Mouse (Mus musculus) hindbrain, embryonic 12.5 days (tissue): ENCODE results near the gene Zfp568. TPM values are rescaled to one million over a fixed set of nuclear protein-coding genes. Genes with fewer than 3 reads are reported as not detected.

ENCODE experiments used
- ATAC-seq: fragments of 200-750 bp; cut with Nextera tagmentation; 2 replicates; pipeline ENCODE4 v1.8.0; 2017; ENCODE audit warnings: moderate TSS enrichment; ENCODE audit not compliant: low FRiP score
- H3K27ac ChIP-seq: fragments of 300-500 bp; sonication (generic); 2 replicates; pipeline ENCODE4 v1.5.1; 2016; ENCODE audit warnings: mild to moderate bottlenecking
- H3K27me3 ChIP-seq: fragments of 300-500 bp; sonication (generic); 2 replicates; pipeline ENCODE4 v1.6.1; 2016; ENCODE audit warnings: mild to moderate bottlenecking
- H3K36me3 ChIP-seq: fragments of 300-500 bp; sonication (generic); 2 replicates; pipeline ENCODE4 v1.6.1; 2016; ENCODE audit warnings: mild to moderate bottlenecking
- H3K4me1 ChIP-seq: fragments of 300-500 bp; sonication (generic); 2 replicates; pipeline ENCODE4 v1.6.1; 2016
- H3K4me2 ChIP-seq: fragments of 300-500 bp; sonication (generic); replicated peaks from 2 replicates; pipeline ENCODE4 v1.6.1; 2016; ENCODE audit warnings: mild to moderate bottlenecking
- H3K4me3 ChIP-seq: fragments of 300-500 bp; sonication (generic); 2 replicates; pipeline ENCODE4 v1.5.1; 2016; ENCODE audit warnings: mild to moderate bottlenecking
- H3K9ac ChIP-seq: fragments of 300-500 bp; sonication (generic); 2 replicates; pipeline ENCODE4 v1.6.1; 2016; ENCODE audit warnings: mild to moderate bottlenecking, moderate library complexity
- H3K9me3 ChIP-seq: fragments of 300-500 bp; sonication (generic); replicated peaks from 2 replicates; pipeline ENCODE4 v1.6.1; 2016; ENCODE audit warnings: mild to moderate bottlenecking
- WGBS: fragments of 180-500 bp; shearing (Covaris S2); methylation state at CpG from one replicate; pipeline ENCODE4 v1.1.7; 2016; 5-methylcytosine and 5-hydroxymethylcytosine counted together
- polyA plus RNA-seq: library from polyadenylated mRNA; unstranded; fragments of >200 nt; fragmentation: Nextera tagmentation; extraction: Ambion mirVana; gene quantifications from 2 replicates; pipeline ENCODE4 v1.2.1, GENCODE M21; 2016

Gene Zfp568
- polyA plus RNA-seq, 1 experiment from 2014 or later = 13.2 TPM

DNA sequence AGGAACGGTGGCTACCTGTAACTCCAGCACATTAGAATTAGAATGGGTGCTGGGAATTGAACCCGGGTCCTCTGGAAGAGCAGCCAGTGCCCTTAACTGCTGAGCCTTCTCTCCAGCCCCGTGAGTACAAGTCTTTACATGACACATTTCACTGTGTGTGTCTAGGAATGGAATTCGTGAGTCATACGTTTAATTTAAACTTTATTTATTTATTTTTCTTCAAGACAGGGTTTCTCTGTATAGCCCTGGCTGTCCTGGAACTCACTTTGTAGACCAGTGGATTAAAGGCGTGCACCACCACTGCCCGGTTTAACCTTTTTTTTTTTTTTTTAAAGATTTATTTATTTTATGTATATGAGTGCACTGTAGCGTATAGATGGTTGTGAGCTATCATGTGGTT lies 11.4 kb downstream of the Zfp568 start:
- no peaks in the 10 kb centered on the region for H3K27me3 ChIP-seq
- 94% methylated on average over 8 of the region's 8 CpGs for WGBS
- no peaks in the 10 kb centered on the region for H3K9me3 ChIP-seq
- H3K4me1 ChIP-seq = no peaks in the 10 kb centered on the region
- no peak overlapping the region for H3K9ac ChIP-seq
- peaks cover 77% of the 10 kb centered on the region for H3K36me3 ChIP-seq
- H3K4me3 ChIP-seq = no peak overlapping the region
- no peak for ATAC-seq
- no peak overlapping the region for H3K27ac ChIP-seq
- H3K4me2 ChIP-seq = no peak overlapping the region

DNA sequence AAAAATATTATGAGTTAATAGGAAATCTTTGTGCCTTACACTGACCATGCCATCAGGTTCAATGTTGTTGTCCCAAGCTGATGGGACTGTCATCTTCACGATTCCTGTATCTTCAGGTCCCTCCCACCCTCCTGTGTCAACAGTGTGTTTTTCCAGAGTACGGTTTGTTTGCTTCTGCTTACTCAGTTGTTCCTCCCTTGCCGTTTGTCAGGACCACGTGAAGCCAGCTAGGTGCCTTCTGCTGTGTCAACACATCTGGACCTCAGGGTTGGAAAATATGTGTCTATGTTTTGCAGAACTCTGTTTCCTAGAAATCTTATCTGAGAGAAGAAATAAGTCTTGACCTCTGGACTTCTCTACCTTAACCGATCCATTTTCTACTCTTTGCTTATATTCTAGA lies 16.8 kb downstream of the Zfp568 start:
- Histone ChIP-seq H3K9me3 (no peaks in the 10 kb centered on the region), H3K27ac (no peak overlapping the region), H3K4me2 (no peak overlapping the region), H3K4me1 (no peaks in the 10 kb centered on the region), H3K36me3 (peaks cover 55% of the 10 kb centered on the region), H3K27me3 (no peaks in the 10 kb centered on the region), H3K9ac (no peak overlapping the region), H3K4me3 (no peak overlapping the region)
- no peak for ATAC-seq
- WGBS = 93% methylated on average over 5 of the region's 5 CpGs

DNA sequence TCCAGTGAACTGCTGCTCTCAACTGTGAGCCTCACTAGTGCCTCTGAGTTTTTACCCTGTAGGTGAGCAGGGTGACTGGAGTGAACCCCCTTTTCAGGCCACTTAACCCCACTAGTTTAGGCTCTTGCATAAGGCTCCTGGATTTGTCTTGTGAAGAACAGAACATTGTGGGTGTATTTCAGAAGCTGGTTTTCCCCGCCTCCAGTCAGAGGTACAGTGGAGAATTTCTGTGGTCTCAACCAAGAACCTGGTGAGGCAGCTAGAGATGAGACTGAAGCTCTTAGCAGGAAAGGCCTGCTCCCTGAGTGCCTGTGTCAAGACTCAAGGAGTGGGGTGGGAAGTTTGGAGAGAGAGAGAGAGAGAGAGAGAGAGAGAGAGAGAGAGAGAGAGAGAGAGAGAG lies 23.8 kb downstream of the Zfp568 start:
- no peaks in the 10 kb centered on the region for H3K27me3 ChIP-seq
- H3K9ac ChIP-seq = no peak overlapping the region
- no peak overlapping the region for H3K27ac ChIP-seq
- H3K4me1 ChIP-seq = peaks cover 29% of the 10 kb centered on the region
- no peaks in the 10 kb centered on the region for H3K9me3 ChIP-seq
- WGBS = 86% methylated on average over 1 of the region's 1 CpGs
- H3K36me3 ChIP-seq = peaks cover 12% of the 10 kb centered on the region
- no peak overlapping the region for H3K4me2 ChIP-seq
- ATAC-seq = no peak
- H3K4me3 ChIP-seq = no peak overlapping the region

DNA sequence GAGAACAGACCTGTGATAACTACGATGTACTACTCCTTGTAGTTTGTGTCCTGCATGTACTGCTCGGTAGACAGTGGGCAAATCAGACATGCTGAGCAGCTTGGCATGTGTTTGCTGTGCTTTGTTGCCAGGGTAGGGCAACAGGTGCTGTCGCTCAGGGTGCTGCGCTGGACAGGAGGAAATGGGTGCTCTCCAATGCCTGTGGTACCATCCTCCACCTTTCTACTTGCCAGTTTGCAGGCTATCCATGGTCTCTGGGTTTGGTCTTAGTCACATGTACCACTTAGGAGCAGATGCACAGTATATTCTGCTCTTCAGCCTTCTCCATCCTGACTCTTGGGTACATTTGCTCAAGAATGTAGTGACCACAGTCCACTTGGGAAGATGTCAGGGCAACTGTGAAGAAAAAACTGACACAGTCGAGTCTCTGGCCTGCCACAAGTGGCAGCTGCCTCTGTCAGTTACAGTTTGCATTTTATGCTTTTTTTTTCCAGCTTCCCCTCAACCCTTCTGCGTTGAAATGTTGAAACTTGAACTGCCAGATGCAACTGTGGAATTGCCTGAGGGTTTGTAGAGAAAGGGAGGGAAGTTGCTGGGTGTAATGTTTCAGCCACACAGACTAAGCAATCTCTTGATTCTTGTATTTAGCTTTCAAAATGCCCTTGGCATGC lies 24.4 kb downstream of the Zfp568 start:
- WGBS = 85% methylated on average over 6 of the region's 6 CpGs
- Histone ChIP-seq H3K4me2 (no peak overlapping the region), H3K4me3 (no peak overlapping the region), H3K9ac (no peak overlapping the region), H3K9me3 (no peaks in the 10 kb centered on the region), H3K36me3 (peaks cover 9% of the 10 kb centered on the region; the same call in 1 of the 2 replicates), H3K27me3 (no peaks in the 10 kb centered on the region), H3K27ac (no peak overlapping the region), H3K4me1 (peaks cover 31% of the 10 kb centered on the region)
- no peak for ATAC-seq

DNA sequence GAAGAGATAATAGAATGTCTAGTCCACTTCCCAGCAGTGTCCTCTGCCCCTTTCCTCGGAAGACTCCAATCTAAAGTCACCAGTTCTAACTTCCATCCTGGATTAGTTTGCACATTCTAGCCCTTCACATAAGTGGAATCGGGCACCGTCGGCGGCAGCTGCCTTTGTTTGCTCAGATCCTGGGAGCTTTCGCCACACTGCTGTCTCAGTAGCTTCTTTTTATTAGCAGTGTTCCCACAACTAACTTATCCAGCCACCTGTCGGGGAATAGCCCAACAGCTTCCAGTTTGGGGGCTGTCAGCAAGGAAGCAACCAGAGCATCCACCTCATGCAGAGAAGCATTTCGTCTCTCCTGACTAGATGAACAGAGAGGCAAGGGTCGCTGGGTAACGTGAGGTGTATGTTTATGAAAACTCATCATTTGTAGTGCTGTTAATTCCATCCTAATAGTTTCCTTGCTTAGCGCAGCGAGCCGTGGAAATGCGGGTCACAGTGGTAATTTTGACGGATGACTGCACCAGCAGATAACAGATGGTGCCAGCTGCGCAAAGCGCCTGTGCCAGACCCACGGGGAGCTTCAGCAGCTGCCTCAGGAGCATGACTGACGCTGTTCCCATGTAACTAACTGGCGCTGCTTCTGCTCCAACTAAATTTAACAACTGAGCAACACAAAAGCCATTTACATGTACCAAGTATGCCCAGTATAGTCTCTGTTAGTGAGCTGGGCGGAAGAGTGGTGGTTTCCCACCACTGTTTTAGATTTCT lies 25.7 kb downstream of the Zfp568 start:
- Histone ChIP-seq H3K36me3 (peaks cover 21% of the 10 kb centered on the region), H3K4me2 (peak overlapping the region; percentile 9; the same call in 1 of the 2 replicates), H3K9me3 (no peaks in the 10 kb centered on the region), H3K9ac (no peak overlapping the region), H3K27ac (peak overlapping the region; percentile 73), H3K4me3 (no peak overlapping the region), H3K27me3 (no peaks in the 10 kb centered on the region), H3K4me1 (peaks cover 33% of the 10 kb centered on the region)
- peak; percentile 82 for ATAC-seq
- 44% methylated on average over 21 of the region's 21 CpGs for WGBS

DNA sequence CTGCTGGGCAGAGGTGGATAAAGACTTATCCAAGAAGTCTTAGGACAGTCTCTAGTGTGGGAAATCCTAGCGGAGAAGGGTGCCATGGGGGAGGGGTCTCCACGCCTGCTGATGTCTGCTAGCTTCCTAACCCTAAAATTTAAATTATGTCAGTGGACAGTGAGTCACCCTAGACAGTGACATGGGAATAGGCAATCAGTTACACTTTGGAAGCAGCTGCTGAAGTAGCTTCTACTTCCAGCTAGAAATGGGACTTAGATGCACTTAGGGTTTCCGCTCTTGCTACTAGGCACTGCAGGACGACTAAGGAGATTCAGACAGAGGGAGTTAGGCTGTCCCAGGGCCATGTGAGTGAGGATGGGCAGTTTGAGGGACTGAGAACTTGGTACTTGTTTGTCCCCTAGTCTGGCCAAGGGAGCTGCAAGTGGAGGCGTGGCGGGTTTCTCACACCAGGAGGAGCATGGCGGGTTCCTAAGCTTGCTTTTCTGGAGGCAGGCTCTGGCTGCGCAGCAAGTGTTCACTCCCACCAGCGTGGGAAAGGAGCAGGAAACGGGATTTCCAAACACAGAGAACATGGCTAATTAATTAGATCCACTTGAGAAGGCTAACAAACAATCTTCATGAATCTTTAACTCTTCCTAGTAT lies 26.9 kb downstream of the Zfp568 start:
- ATAC-seq = no peak
- peaks cover 27% of the 10 kb centered on the region for H3K36me3 ChIP-seq

DNA sequence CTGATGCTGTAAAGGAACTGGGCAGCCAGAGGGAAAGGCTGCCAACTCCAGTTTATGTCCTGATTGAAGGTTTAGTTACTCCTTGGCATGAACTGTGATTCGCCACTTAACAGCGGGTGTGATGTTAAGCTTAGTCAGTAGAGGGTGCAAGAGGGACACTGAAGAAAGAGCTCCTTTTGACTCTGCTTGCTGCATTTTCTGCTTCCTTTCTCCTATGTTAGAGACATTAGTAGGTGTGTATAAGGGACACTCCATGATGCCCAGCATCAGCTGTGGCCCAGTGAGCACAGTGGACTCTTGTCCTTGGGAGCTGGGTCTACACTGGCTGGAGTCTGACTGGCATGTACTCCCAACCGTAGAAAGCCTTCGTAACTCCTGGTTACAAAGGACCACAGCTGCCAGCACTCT lies 29.2 kb downstream of the Zfp568 start:
- WGBS = 80% methylated on average over 4 of the region's 4 CpGs
- H3K27me3 ChIP-seq = no peaks in the 10 kb centered on the region
- ATAC-seq = no peak; the same call in 1 of the 2 replicates
- no peaks in the 10 kb centered on the region for H3K9me3 ChIP-seq
- peaks cover 32% of the 10 kb centered on the region for H3K4me1 ChIP-seq
- no peak overlapping the region for H3K4me3 ChIP-seq
- no peak overlapping the region for H3K9ac ChIP-seq
- H3K4me2 ChIP-seq = no peak overlapping the region
- H3K27ac ChIP-seq = peak overlapping the region; percentile 60; the same call in 1 of the 2 replicates
- peaks cover 44% of the 10 kb centered on the region for H3K36me3 ChIP-seq

More for the DNA sequence above, 26.9 kb downstream of the Zfp568 start:
- Histone ChIP-seq H3K27ac (peak overlapping the region; percentile 73), H3K9ac (no peak overlapping the region), H3K4me3 (no peak overlapping the region), H3K4me2 (no peak overlapping the region), H3K4me1 (peaks cover 33% of the 10 kb centered on the region), H3K27me3 (no peaks in the 10 kb centered on the region), H3K9me3 (no peaks in the 10 kb centered on the region)
- 79% methylated on average over 10 of the region's 10 CpGs for WGBS

DNA sequence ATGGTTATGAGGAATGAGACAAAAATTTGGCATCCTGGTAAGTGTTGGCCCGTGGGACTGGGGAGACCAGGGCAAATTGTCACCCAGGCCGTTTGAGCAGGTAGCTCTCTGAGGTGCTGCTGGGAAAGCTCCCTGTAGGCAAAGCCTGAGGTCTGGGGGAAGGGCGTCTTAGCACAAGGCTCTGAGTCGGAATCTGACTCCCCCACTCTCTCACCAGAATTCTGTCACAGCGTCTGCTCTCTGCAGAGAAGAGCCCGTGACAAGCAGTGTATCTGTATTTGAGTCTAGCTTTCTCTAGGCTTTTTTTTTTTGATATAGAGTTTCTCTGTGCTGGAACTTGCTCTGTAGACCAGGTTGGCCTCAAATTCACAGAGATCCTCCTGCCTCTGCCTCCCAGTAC lies 33.5 kb downstream of the Zfp568 start:
- Histone ChIP-seq H3K4me2 (no peak overlapping the region), H3K9me3 (no peaks in the 10 kb centered on the region), H3K36me3 (peaks cover 72% of the 10 kb centered on the region), H3K4me3 (no peak overlapping the region), H3K9ac (no peak overlapping the region), H3K27ac (no peak overlapping the region), H3K4me1 (peaks cover 4% of the 10 kb centered on the region; the same call in 1 of the 2 replicates), H3K27me3 (no peaks in the 10 kb centered on the region)
- ATAC-seq = no peak
- WGBS = 91% methylated on average over 6 of the region's 6 CpGs

DNA sequence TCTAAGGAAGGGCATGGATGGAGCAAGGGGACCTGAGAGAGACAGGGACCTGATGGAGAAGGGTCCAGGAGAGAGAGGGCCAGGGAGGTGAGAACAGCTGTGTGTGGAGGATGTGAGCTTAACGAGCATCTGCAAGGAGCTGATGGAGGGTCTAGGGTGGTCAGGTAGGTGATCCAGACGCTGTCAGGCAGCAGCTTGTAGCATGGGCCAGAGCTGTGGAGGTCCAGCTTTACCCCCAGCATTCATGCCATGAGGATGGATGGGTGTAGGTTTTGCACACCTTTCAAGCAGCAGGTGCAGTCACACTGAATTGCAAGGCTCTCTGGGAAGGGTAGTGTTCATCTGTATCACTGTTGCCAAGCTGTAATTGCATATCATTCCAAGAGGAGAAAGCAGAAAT lies 35.8 kb downstream of the Zfp568 start:
- Histone ChIP-seq H3K27me3 (no peaks in the 10 kb centered on the region), H3K4me2 (no peak overlapping the region), H3K4me1 (no peaks in the 10 kb centered on the region), H3K36me3 (peaks cover 82% of the 10 kb centered on the region), H3K27ac (no peak overlapping the region), H3K4me3 (no peak overlapping the region), H3K9ac (no peak overlapping the region), H3K9me3 (no peaks in the 10 kb centered on the region)
- no peak for ATAC-seq
- 79% methylated on average over 2 of the region's 2 CpGs for WGBS

DNA sequence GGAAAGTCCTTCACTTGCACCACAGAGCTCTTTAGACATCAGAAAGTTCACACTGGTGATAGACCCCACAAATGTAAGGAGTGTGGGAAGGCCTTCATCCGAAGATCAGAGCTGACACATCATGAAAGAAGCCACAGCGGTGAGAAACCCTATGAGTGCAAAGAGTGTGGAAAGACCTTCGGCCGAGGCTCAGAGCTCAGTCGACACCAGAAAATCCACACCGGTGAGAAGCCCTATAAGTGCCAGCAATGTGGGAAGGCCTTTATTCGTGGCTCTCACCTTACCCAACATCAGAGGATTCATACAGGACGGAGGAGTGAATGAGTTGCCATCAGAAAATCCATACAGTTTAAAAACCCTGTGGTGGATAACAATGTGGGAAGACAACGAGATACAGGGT lies 39.6 kb downstream of the Zfp568 start:
- Histone ChIP-seq H3K4me2 (no peak overlapping the region), H3K4me1 (no peaks in the 10 kb centered on the region), H3K36me3 (peaks cover 70% of the 10 kb centered on the region), H3K4me3 (no peak overlapping the region), H3K27ac (no peak overlapping the region), H3K27me3 (no peaks in the 10 kb centered on the region), H3K9ac (no peak overlapping the region), H3K9me3 (no peaks in the 10 kb centered on the region)
- no peak for ATAC-seq
- WGBS = 97% methylated on average over 9 of the region's 9 CpGs

DNA sequence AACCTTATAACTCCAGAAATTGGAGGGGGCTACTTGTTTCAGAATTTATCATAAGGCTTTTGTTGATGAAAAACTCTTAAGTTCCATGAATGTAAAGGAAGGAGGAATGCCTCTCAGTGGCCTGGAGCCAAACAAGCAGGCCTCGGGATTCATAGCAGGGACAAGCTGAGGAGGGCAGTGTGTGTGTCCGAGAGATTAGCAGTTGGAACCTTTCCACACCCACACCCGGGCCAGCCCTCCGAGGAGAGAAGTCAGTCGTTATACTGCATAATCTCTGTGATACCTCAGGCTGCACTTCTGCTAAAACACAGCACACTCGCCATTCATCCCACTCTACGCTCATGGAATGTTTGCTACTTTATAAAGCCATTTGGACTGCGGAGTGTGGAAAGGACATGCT lies 40.0 kb downstream of the Zfp568 start:
- Histone ChIP-seq H3K9ac (no peak overlapping the region), H3K27ac (no peak overlapping the region), H3K27me3 (no peaks in the 10 kb centered on the region), H3K36me3 (peaks cover 65% of the 10 kb centered on the region), H3K4me2 (no peak overlapping the region), H3K9me3 (no peaks in the 10 kb centered on the region), H3K4me3 (no peak overlapping the region), H3K4me1 (no peaks in the 10 kb centered on the region)
- ATAC-seq = no peak
- 93% methylated on average over 8 of the region's 8 CpGs for WGBS

DNA sequence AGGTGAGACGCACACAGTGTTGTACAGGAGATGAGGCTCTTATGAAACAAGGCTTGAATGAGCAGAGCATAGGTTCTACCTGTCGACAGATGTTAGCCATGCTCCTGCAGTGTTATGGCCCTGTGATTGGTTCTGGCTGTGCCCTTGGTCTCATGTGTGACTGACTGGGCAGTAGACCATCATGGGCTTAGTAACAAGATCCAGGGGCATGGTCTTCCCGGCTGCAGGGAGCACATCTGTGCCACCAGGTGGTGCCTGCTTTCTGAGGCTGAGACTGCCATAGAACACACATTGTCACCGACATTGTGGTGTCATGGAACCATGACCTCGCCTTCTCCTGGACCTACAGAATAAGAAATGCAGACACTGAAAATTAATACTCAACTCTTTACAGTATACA lies 41.6 kb downstream of the Zfp568 start:
- no peak overlapping the region for H3K27ac ChIP-seq
- peaks cover 54% of the 10 kb centered on the region for H3K36me3 ChIP-seq
- H3K9ac ChIP-seq = no peak overlapping the region
- 80% methylated on average over 5 of the region's 5 CpGs for whole genome bisulfite sequencing
- no peak overlapping the region for H3K4me2 ChIP-seq
- no peaks in the 10 kb centered on the region for H3K27me3 ChIP-seq
- H3K4me3 ChIP-seq = no peak overlapping the region
- H3K9me3 ChIP-seq = no peaks in the 10 kb centered on the region
- ATAC-seq = no peak
- no peaks in the 10 kb centered on the region for H3K4me1 ChIP-seq
